Mouse (Mus musculus): ENCODE data around the gene U2af1l4. TPM values are rescaled to one million over a fixed set of nuclear protein-coding genes. Genes with fewer than 3 reads are reported as not detected.

The U2af1l4 gene
- total and polyA plus RNA-seq, 2 experiments from 2014 or later: 53.4 to 103 TPM

DNA sequence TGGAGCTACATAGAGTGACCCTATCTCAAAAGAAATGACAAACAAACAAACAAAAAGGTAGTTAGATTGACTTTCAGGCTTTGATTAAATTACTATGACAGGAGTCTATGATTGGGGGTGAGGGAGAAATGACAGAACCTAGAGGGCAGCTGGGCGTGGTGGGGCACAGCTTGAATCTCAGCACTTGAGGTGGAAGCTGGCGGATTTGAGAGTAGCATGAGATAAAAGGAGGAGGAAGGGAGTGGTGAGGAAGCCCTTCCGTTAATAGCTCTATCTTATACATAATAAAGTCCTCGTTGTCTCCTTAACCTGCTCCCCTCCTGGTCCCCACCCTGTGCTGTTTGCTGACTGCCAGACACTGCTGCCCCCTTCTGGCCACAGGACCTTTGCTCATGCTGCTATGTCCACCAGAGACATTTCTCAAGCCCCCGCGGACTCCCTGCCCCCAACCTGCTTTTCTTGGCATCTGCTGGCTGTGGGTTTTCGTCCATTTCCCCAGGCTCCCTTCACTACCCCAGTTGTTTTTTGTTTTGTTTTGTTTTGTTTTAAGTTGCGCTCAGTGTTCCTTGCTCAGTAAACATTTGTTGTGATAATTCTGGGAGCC is 44.7 kb downstream of the U2af1l4 start:
- Histone ChIP-seq H3K36me3 (ENCODE audit: insufficient read depth, low read length) (no peaks in the 10 kb centered on the region), H3K4me1 (ENCODE audit: insufficient read depth, low read length) (no peaks in the 10 kb centered on the region), H3K9me3 (ENCODE audit: low read length) (no peaks in the 10 kb centered on the region), H3K4me2 (ENCODE audit: low read depth, low read length) (no peak overlapping the region), H3K9ac (replicated peaks; ENCODE audit: low read length) (no peak overlapping the region; the same call in 1 of the 2 replicates), H3K4me3 (ENCODE audit: low read length) (no peak overlapping the region), H3K27me3 (ENCODE audit: insufficient read depth, low read length) (no peaks in the 10 kb centered on the region), H3K27ac (no peak overlapping the region)
- TF ChIP-seq CTCF (IDR thresholded peaks at IDR 0.05; ENCODE audit: low read depth): peak; percentile 67
- ATAC-seq (peak; percentile 56; the same call in 1 of the 2 replicates), DNase-seq (ENCODE audit: low spot score) (peak; percentile 66)
- 27% methylated on average over 8 of the region's 8 CpGs for WGBS

GRCm38 (mm10) chr7:30608476-30608875 is 45.4 kb downstream of the U2af1l4 start:
- H3K9me3 ChIP-seq (ENCODE audit: low read length): no peaks in the 10 kb centered on the region
- no peak overlapping the region; the same call in 1 of the 2 replicates for H3K9ac ChIP-seq (replicated peaks; ENCODE audit: low read length)
- no peak for DNase-seq (ENCODE audit: low spot score)
- TF ChIP-seq CTCF (IDR thresholded peaks at IDR 0.05; ENCODE audit: low read depth): no peak
- no peak overlapping the region for H3K4me2 ChIP-seq (ENCODE audit: low read depth, low read length)
- ATAC-seq: no peak
- H3K4me1 ChIP-seq (ENCODE audit: insufficient read depth, low read length): no peaks in the 10 kb centered on the region
- H3K27ac ChIP-seq: no peak overlapping the region
- no peaks in the 10 kb centered on the region for H3K36me3 ChIP-seq (ENCODE audit: insufficient read depth, low read length)
- no peak overlapping the region for H3K4me3 ChIP-seq (ENCODE audit: low read length)
- no peaks in the 10 kb centered on the region for H3K27me3 ChIP-seq (ENCODE audit: insufficient read depth, low read length)
- WGBS: 55% methylated on average over 14 of the region's 16 CpGs

DNA sequence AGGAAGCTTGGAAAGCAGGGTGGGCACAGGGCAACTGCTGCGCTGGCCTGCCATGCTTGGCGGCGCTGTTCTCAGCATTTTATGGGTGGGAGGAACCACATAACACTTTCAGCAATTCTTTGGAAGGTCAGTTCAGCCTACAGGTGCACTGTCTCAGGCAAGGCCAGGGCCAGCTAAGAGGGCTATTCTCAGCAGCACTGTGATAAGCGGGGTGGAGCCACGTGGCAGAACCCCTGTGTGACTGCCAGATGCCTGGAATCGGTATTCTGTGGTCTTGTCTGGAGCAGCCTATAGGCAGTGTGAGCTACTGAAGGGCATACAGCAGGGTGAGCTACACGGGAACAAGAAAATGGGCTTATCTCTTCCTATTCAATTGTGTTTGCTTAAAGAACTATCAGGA is 46.9 kb downstream of the U2af1l4 start:
- no peak for TF ChIP-seq CTCF (IDR thresholded peaks at IDR 0.05; ENCODE audit: low read depth)

DNA sequence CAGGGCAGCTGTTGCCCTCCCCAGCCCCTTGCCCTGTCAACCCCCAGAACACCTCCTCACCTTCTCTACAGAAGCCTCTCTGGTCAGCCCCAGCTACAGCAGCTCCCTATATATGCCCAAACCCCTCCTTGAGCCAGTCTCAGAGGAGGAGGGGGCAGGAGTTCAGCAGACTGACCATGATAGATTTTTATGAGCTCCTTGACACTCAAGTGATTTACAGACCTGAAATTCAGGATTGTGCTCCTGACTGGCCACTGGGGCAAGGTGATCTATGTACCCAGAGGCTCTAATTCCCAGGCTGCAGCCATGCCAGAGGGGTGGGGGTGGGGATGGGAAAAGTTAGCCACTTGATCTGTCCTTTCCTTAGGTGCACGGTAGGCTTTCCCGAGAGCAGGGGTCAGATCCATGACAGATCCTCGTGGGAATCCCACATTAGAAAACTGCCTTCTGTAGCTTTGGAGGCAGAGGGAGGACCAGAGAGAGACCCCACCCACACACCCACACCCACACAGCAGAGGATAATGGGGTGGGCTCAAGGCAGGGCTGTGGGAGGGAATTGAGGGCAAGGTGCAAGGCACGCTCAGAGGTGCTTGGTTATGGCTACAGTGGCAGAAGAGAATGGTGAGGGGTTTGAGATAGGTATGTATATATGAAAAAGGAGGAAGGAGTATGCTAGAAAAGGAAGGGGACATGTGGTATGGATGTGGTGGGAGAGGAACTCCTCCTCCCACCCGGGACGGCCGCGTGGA is 49.7 kb downstream of the U2af1l4 start, which contains the start of gene Upk1a:
TSS of gene Upk1a (minus strand) at position 194 of the 749 bp plus-strand sequence.
- Histone ChIP-seq H3K9me3 (ENCODE audit: low read length) (no peaks in the 10 kb centered on the region), H3K27ac (no peak within 1 kb of the TSS), H3K4me3 (ENCODE audit: low read length) (no peak within 1 kb of the TSS), H3K4me2 (ENCODE audit: low read depth, low read length) (no peak within 1 kb of the TSS), H3K4me1 (ENCODE audit: insufficient read depth, low read length) (no peaks in the 10 kb centered on the region), H3K27me3 (ENCODE audit: insufficient read depth, low read length) (no peaks in the 10 kb centered on the region), H3K9ac (replicated peaks; ENCODE audit: low read length) (no peak within 1 kb of the TSS), H3K36me3 (ENCODE audit: insufficient read depth, low read length) (peaks cover 12% of the 10 kb centered on the region; the same call in 1 of the 2 replicates)
- ATAC-seq (no peak), DNase-seq (ENCODE audit: low spot score) (no peak)
- no peak for TF ChIP-seq CTCF (IDR thresholded peaks at IDR 0.05; ENCODE audit: low read depth)
- 85% methylated on average over 8 of the region's 8 CpGs for WGBS

More for the DNA sequence above, 46.9 kb downstream of the U2af1l4 start:
- Histone ChIP-seq H3K4me2 (ENCODE audit: low read depth, low read length) (no peak overlapping the region), H3K9ac (replicated peaks; ENCODE audit: low read length) (no peak overlapping the region), H3K9me3 (ENCODE audit: low read length) (no peaks in the 10 kb centered on the region), H3K4me1 (ENCODE audit: insufficient read depth, low read length) (no peaks in the 10 kb centered on the region), H3K27me3 (ENCODE audit: insufficient read depth, low read length) (no peaks in the 10 kb centered on the region), H3K4me3 (ENCODE audit: low read length) (no peak overlapping the region), H3K27ac (no peak overlapping the region), H3K36me3 (ENCODE audit: insufficient read depth, low read length) (no peaks in the 10 kb centered on the region)
- WGBS: 66% methylated on average over 7 of the region's 7 CpGs
- ATAC-seq (no peak), DNase-seq (ENCODE audit: low spot score) (no peak)

DNA sequence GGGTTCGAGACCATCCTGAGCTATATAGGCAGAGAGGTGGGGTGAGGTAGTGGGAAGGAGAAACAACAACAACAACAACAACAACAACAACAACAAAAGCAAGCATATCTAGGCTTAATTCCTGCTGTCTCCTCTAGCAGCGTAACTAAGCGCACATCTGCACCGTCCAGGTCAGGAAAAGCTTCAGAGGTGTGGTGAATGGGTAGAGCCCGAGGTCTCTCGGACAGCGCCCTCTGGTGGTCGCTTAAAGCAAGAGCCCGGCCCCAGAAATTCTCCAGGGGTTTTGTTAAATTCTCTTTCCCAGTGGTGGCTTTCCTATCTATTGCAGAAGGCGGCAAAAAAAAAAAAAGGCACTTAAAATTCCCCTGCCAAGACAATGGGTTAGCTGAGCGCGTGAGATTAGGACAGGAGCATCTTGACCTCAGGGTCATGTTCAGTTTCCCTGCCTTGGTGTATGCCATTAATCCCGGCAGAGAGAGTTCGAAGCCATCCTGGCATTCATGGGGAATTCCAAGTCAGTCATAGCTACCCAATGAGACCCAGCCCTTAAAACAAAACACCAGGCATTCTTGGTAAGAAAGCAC is 50.5 kb downstream of the U2af1l4 start:
- Histone ChIP-seq H3K9me3 (ENCODE audit: low read length) (no peaks in the 10 kb centered on the region), H3K27ac (no peak overlapping the region), H3K4me2 (ENCODE audit: low read depth, low read length) (no peak overlapping the region), H3K27me3 (ENCODE audit: insufficient read depth, low read length) (no peaks in the 10 kb centered on the region), H3K4me3 (ENCODE audit: low read length) (no peak overlapping the region), H3K9ac (replicated peaks; ENCODE audit: low read length) (no peak overlapping the region), H3K4me1 (ENCODE audit: insufficient read depth, low read length) (no peaks in the 10 kb centered on the region), H3K36me3 (ENCODE audit: insufficient read depth, low read length) (peaks cover 12% of the 10 kb centered on the region; the same call in 1 of the 2 replicates)
- TF ChIP-seq CTCF (IDR thresholded peaks at IDR 0.05; ENCODE audit: low read depth): peak; percentile 72
- 23% methylated on average over 14 of the region's 14 CpGs for WGBS
- DNase-seq (ENCODE audit: low spot score): peak; percentile 69
- no peak for ATAC-seq

GRCm38 (mm10) chr7:30614454-30614853 is 51.4 kb downstream of the U2af1l4 start:
- ATAC-seq: no peak
- DNase-seq (ENCODE audit: low spot score): no peak
- H3K27me3 ChIP-seq (ENCODE audit: insufficient read depth, low read length): no peaks in the 10 kb centered on the region
- H3K4me2 ChIP-seq (ENCODE audit: low read depth, low read length): no peak overlapping the region
- peak; percentile 34 for TF ChIP-seq CTCF (IDR thresholded peaks at IDR 0.05; ENCODE audit: low read depth)
- no peaks in the 10 kb centered on the region for H3K4me1 ChIP-seq (ENCODE audit: insufficient read depth, low read length)
- H3K36me3 ChIP-seq (ENCODE audit: insufficient read depth, low read length): peaks cover 15% of the 10 kb centered on the region; the same call in 1 of the 2 replicates
- no peak overlapping the region for H3K27ac ChIP-seq
- H3K9ac ChIP-seq (replicated peaks; ENCODE audit: low read length): no peak overlapping the region
- no peaks in the 10 kb centered on the region for H3K9me3 ChIP-seq (ENCODE audit: low read length)
- no peak overlapping the region for H3K4me3 ChIP-seq (ENCODE audit: low read length)
- whole genome bisulfite sequencing: 85% methylated on average over 2 of the region's 2 CpGs

Small RNA genes lying within 50 kb of the gene (microRNA-seq; reads per million reads assigned to microRNA genes)
- gene Gm38670: 0 to 2.1 reads per million in 2 experiments
- 0.36 to 0.71 reads per million in 2 experiments for gene Mir3569

Other genes with a start within 250 kb of the U2af1l4 start
Only the 30 nearest of the 33 such genes appear.
- 45.9 and 47.4 TPM in 2 replicates for gene Lrfn3, start 200.5 kb upstream of the U2af1l4 start, total RNA-seq (2014; rRNA removed)
- 17.5 and 18.1 TPM in 2 replicates for gene Lrfn3, start 200.5 kb upstream of the U2af1l4 start, polyA plus RNA-seq (2015; fragmentation: Nextera tagmentation; extraction: Ambion mirVana)
- gene Tyrobp, start 149.5 kb upstream of the U2af1l4 start, total RNA-seq (2014; rRNA removed): 37.3 and 59.9 TPM in 2 replicates
- 50.3 and 56.1 TPM in 2 replicates for gene Tyrobp, start 149.5 kb upstream of the U2af1l4 start, polyA plus RNA-seq (2015; fragmentation: Nextera tagmentation; extraction: Ambion mirVana)
- not detected in 2 replicates for gene Hcst, start 143.4 kb upstream of the U2af1l4 start, total RNA-seq (2014; rRNA removed)
- gene Hcst, start 143.4 kb upstream of the U2af1l4 start, polyA plus RNA-seq (2015; fragmentation: Nextera tagmentation; extraction: Ambion mirVana): 0.84 and 1.0 TPM in 2 replicates
- gene Nfkbid, start 141.6 kb upstream of the U2af1l4 start, total RNA-seq (2014; rRNA removed): 1.9 and 3.7 TPM in 2 replicates
- gene Nfkbid, start 141.6 kb upstream of the U2af1l4 start, polyA plus RNA-seq (2015; fragmentation: Nextera tagmentation; extraction: Ambion mirVana): 2.1 TPM in 2 replicates
- gene Aplp1, start 117.8 kb upstream of the U2af1l4 start, total RNA-seq (2014; rRNA removed): 840 and 852 TPM in 2 replicates
- gene Aplp1, start 117.8 kb upstream of the U2af1l4 start, polyA plus RNA-seq (2015; fragmentation: Nextera tagmentation; extraction: Ambion mirVana): 617 and 682 TPM in 2 replicates
- gene Kirrel2, start 105.6 kb upstream of the U2af1l4 start, total RNA-seq (2014; rRNA removed): 10.7 and 14.7 TPM in 2 replicates
- 4.4 and 5.8 TPM in 2 replicates for gene Kirrel2, start 105.6 kb upstream of the U2af1l4 start, polyA plus RNA-seq (2015; fragmentation: Nextera tagmentation; extraction: Ambion mirVana)
- 2.3 and 2.4 TPM in 2 replicates for gene Nphs1, start 105.0 kb upstream of the U2af1l4 start, total RNA-seq (2014; rRNA removed)
- 0.50 and 1.0 TPM in 2 replicates for gene Nphs1, start 105.0 kb upstream of the U2af1l4 start, polyA plus RNA-seq (2015; fragmentation: Nextera tagmentation; extraction: Ambion mirVana)
- not detected in 2 replicates for gene Prodh2, start 69.7 kb upstream of the U2af1l4 start, total RNA-seq (2014; rRNA removed)
- gene Prodh2, start 69.7 kb upstream of the U2af1l4 start, polyA plus RNA-seq (2015; fragmentation: Nextera tagmentation; extraction: Ambion mirVana): 0.24 TPM in 1 of 2 replicates, not detected in the other
- 55.7 and 59.7 TPM in 2 replicates for gene Arhgap33, start 28.2 kb upstream of the U2af1l4 start, total RNA-seq (2014; rRNA removed)
- 64.8 and 73.1 TPM in 2 replicates for gene Arhgap33, start 28.2 kb upstream of the U2af1l4 start, polyA plus RNA-seq (2015; fragmentation: Nextera tagmentation; extraction: Ambion mirVana)
- 5.6 and 6.4 TPM in 2 replicates for gene Hspb6, start 11.1 kb upstream of the U2af1l4 start, total RNA-seq (2014; rRNA removed)
- gene Hspb6, start 11.1 kb upstream of the U2af1l4 start, polyA plus RNA-seq (2015; fragmentation: Nextera tagmentation; extraction: Ambion mirVana): 15.8 and 16.3 TPM in 2 replicates
- 13.1 and 14.0 TPM in 2 replicates for gene Proser3, start 11.0 kb upstream of the U2af1l4 start, total RNA-seq (2014; rRNA removed)
- 3.0 and 3.1 TPM in 2 replicates for gene Proser3, start 11.0 kb upstream of the U2af1l4 start, polyA plus RNA-seq (2015; fragmentation: Nextera tagmentation; extraction: Ambion mirVana)
- gene Lin37, start 3.5 kb upstream of the U2af1l4 start, total RNA-seq (2014; rRNA removed): 14.3 and 21.0 TPM in 2 replicates
- gene Lin37, start 3.5 kb upstream of the U2af1l4 start, polyA plus RNA-seq (2015; fragmentation: Nextera tagmentation; extraction: Ambion mirVana): 45.0 and 48.0 TPM in 2 replicates
- gene Gm49396, start within 50 bp of the U2af1l4 start, total RNA-seq (2014; rRNA removed): 2.9 and 3.7 TPM in 2 replicates
- 6.4 and 7.0 TPM in 2 replicates for gene Gm49396, start within 50 bp of the U2af1l4 start, polyA plus RNA-seq (2015; fragmentation: Nextera tagmentation; extraction: Ambion mirVana)
- 72.0 and 90.4 TPM in 2 replicates for gene Psenen, start 326 bp downstream of the U2af1l4 start, total RNA-seq (2014; rRNA removed)
- 154 and 155 TPM in 2 replicates for gene Psenen, start 326 bp downstream of the U2af1l4 start, polyA plus RNA-seq (2015; fragmentation: Nextera tagmentation; extraction: Ambion mirVana)
- 5.6 TPM in 1 of 2 replicates, not detected in the other for gene Igflr1, start 2.1 kb downstream of the U2af1l4 start, total RNA-seq (2014; rRNA removed)
- gene Igflr1, start 2.1 kb downstream of the U2af1l4 start, polyA plus RNA-seq (2015; fragmentation: Nextera tagmentation; extraction: Ambion mirVana): 2.6 and 3.4 TPM in 2 replicates
- gene Kmt2b, start 25.4 kb downstream of the U2af1l4 start, total RNA-seq (2014; rRNA removed): 27.1 and 36.7 TPM in 2 replicates
- 6.7 and 7.1 TPM in 2 replicates for gene Kmt2b, start 25.4 kb downstream of the U2af1l4 start, polyA plus RNA-seq (2015; fragmentation: Nextera tagmentation; extraction: Ambion mirVana)
- not detected in 2 replicates for gene Zbtb32, start 35.6 kb downstream of the U2af1l4 start, total RNA-seq (2014; rRNA removed)
- 0.18 and 0.23 TPM in 2 replicates for gene Zbtb32, start 35.6 kb downstream of the U2af1l4 start, polyA plus RNA-seq (2015; fragmentation: Nextera tagmentation; extraction: Ambion mirVana)
- gene Upk1a, start 49.5 kb downstream of the U2af1l4 start, total RNA-seq (2014; rRNA removed): 0.14 and 0.99 TPM in 2 replicates
- 0.62 and 0.99 TPM in 2 replicates for gene Upk1a, start 49.5 kb downstream of the U2af1l4 start, polyA plus RNA-seq (2015; fragmentation: Nextera tagmentation; extraction: Ambion mirVana)
- 352 and 389 TPM in 2 replicates for gene Cox6b1, start 62.9 kb downstream of the U2af1l4 start, total RNA-seq (2014; rRNA removed)
- 1,552 and 1,572 TPM in 2 replicates for gene Cox6b1, start 62.9 kb downstream of the U2af1l4 start, polyA plus RNA-seq (2015; fragmentation: Nextera tagmentation; extraction: Ambion mirVana)
- gene Etv2, start 72.6 kb downstream of the U2af1l4 start, total RNA-seq (2014; rRNA removed): not detected in 2 replicates
- not detected in 2 replicates for gene Etv2, start 72.6 kb downstream of the U2af1l4 start, polyA plus RNA-seq (2015; fragmentation: Nextera tagmentation; extraction: Ambion mirVana)
- 162 and 169 TPM in 2 replicates for gene Rbm42, start 87.0 kb downstream of the U2af1l4 start, total RNA-seq (2014; rRNA removed)
- 116 and 118 TPM in 2 replicates for gene Rbm42, start 87.0 kb downstream of the U2af1l4 start, polyA plus RNA-seq (2015; fragmentation: Nextera tagmentation; extraction: Ambion mirVana)
- 22.2 and 24.1 TPM in 2 replicates for gene Haus5, start 101.7 kb downstream of the U2af1l4 start, total RNA-seq (2014; rRNA removed)
- 19.9 and 25.8 TPM in 2 replicates for gene Haus5, start 101.7 kb downstream of the U2af1l4 start, polyA plus RNA-seq (2015; fragmentation: Nextera tagmentation; extraction: Ambion mirVana)
- gene Pmis2, start 108.3 kb downstream of the U2af1l4 start, total RNA-seq (2014; rRNA removed): not detected in 2 replicates
- not detected in 2 replicates for gene Pmis2, start 108.3 kb downstream of the U2af1l4 start, polyA plus RNA-seq (2015; fragmentation: Nextera tagmentation; extraction: Ambion mirVana)
- gene 2200002J24Rik, start 135.6 kb downstream of the U2af1l4 start, total RNA-seq (2014; rRNA removed): not detected in 2 replicates
- 0.55 TPM in 1 of 2 replicates, not detected in the other for gene 2200002J24Rik, start 135.6 kb downstream of the U2af1l4 start, polyA plus RNA-seq (2015; fragmentation: Nextera tagmentation; extraction: Ambion mirVana)
- gene Atp4a, start 148.9 kb downstream of the U2af1l4 start, total RNA-seq (2014; rRNA removed): 2.0 and 5.3 TPM in 2 replicates
- 4.2 and 6.0 TPM in 2 replicates for gene Atp4a, start 148.9 kb downstream of the U2af1l4 start, polyA plus RNA-seq (2015; fragmentation: Nextera tagmentation; extraction: Ambion mirVana)
- gene Tmem147, start 166.2 kb downstream of the U2af1l4 start, total RNA-seq (2014; rRNA removed): 195 and 238 TPM in 2 replicates
- gene Tmem147, start 166.2 kb downstream of the U2af1l4 start, polyA plus RNA-seq (2015; fragmentation: Nextera tagmentation; extraction: Ambion mirVana): 338 and 342 TPM in 2 replicates
- not detected in 2 replicates for gene Gapdhs, start 180.4 kb downstream of the U2af1l4 start, total RNA-seq (2014; rRNA removed)
- gene Gapdhs, start 180.4 kb downstream of the U2af1l4 start, polyA plus RNA-seq (2015; fragmentation: Nextera tagmentation; extraction: Ambion mirVana): 0.32 and 0.69 TPM in 2 replicates
- gene Sbsn, start 188.2 kb downstream of the U2af1l4 start, total RNA-seq (2014; rRNA removed): 0.84 and 4.2 TPM in 2 replicates
- 2.9 and 3.0 TPM in 2 replicates for gene Sbsn, start 188.2 kb downstream of the U2af1l4 start, polyA plus RNA-seq (2015; fragmentation: Nextera tagmentation; extraction: Ambion mirVana)
- 1.4 and 2.1 TPM in 2 replicates for gene Dmkn, start 200.5 kb downstream of the U2af1l4 start, total RNA-seq (2014; rRNA removed)
- 3.9 and 5.8 TPM in 2 replicates for gene Dmkn, start 200.5 kb downstream of the U2af1l4 start, polyA plus RNA-seq (2015; fragmentation: Nextera tagmentation; extraction: Ambion mirVana)
- not detected in 2 replicates for gene Krtdap, start 224.6 kb downstream of the U2af1l4 start, total RNA-seq (2014; rRNA removed)
- 0.66 and 1.8 TPM in 2 replicates for gene Krtdap, start 224.6 kb downstream of the U2af1l4 start, polyA plus RNA-seq (2015; fragmentation: Nextera tagmentation; extraction: Ambion mirVana)